Mouse (Mus musculus) neural tube, embryonic 14.5 days (tissue): ENCODE results near the gene Ddx19b. TPM values are rescaled to one million over a fixed set of nuclear protein-coding genes. Genes with fewer than 3 reads are reported as not detected.
A peak's percentile ranks its signal among the peaks of the same experiment; 100 is the strongest.
"Not testable (repeated sequence)": the region's sequence is repeated elsewhere in the genome, so short reads cannot be mapped to it uniquely, and the experiment has no call there.

ENCODE experiments used
- ATAC-seq: fragments of 200-750 bp; cut with Nextera tagmentation; 2 replicates; pipeline ENCODE4 v1.8.0; 2017; ENCODE audit warnings: low read depth, mild to moderate bottlenecking, moderate TSS enrichment, moderate library complexity
- H3K27ac ChIP-seq: fragments of 300-500 bp; sonication (generic); 2 replicates; pipeline ENCODE4 v1.5.1; 2014; ENCODE audit warnings: low read depth, mild to moderate bottlenecking, control low read depth, low read length, moderate library complexity, mixed read lengths
- H3K27me3 ChIP-seq: fragments of 300-500 bp; sonication (generic); 2 replicates; pipeline ENCODE4 v1.6.1; 2014; ENCODE audit warnings: low read length; ENCODE audit not compliant: control insufficient read depth, insufficient read depth
- H3K36me3 ChIP-seq: fragments of 300-500 bp; sonication (generic); 2 replicates; pipeline ENCODE4 v1.6.1; 2014; ENCODE audit warnings: low read length, mixed read lengths; ENCODE audit not compliant: control insufficient read depth, insufficient read depth
- H3K4me1 ChIP-seq: fragments of 300-500 bp; sonication (generic); 2 replicates; pipeline ENCODE4 v1.6.1; 2014; ENCODE audit warnings: low read length; ENCODE audit not compliant: control insufficient read depth, insufficient read depth
- H3K4me2 ChIP-seq: fragments of 300-500 bp; sonication (generic); 2 replicates; pipeline ENCODE4 v1.6.1; 2014; ENCODE audit warnings: mild to moderate bottlenecking, low read depth, low read length, control low read depth
- H3K4me3 ChIP-seq: fragments of 300-500 bp; sonication (generic); 2 replicates; pipeline ENCODE4 v1.5.1; 2014; ENCODE audit warnings: low read depth, low read length, control low read depth, mixed read lengths
- H3K9ac ChIP-seq: fragments of 300-500 bp; sonication (generic); replicated peaks from 2 replicates; pipeline ENCODE4 v1.6.1; 2014; ENCODE audit warnings: low read depth, mild to moderate bottlenecking, control low read depth, low read length, mixed read lengths
- H3K9me3 ChIP-seq: fragments of 300-500 bp; sonication (generic); 2 replicates; pipeline ENCODE4 v1.6.1; 2016; ENCODE audit warnings: low read length; ENCODE audit not compliant: control insufficient read depth
- WGBS: fragments of 180-500 bp; shearing (Covaris S2); extraction: QIAGEN DNeasy Blood & Tissue Kit; methylation state at CpG from one replicate; pipeline ENCODE4 v1.1.7; 2014; 5-methylcytosine and 5-hydroxymethylcytosine counted together
- polyA plus RNA-seq: library from polyadenylated mRNA; unstranded; fragments of >200 nt; fragmentation: Nextera tagmentation; extraction: Ambion mirVana; gene quantifications from 2 replicates; pipeline ENCODE4 v1.2.1, GENCODE M21; 2014

Ddx19b gene
- polyA plus RNA-seq, 1 experiment from 2014 or later: 6.3 TPM

GRCm38 (mm10) chr8:111027391-111027937 is 4.1 kb downstream of the Ddx19b start:
- Histone ChIP-seq H3K4me1 (0 out of 2 replicates have a peak, but pooled peaks cover 9% of the 10 kb centered on the region), H3K4me3 (peak overlapping the region; percentile 86), H3K36me3 (no peaks in the 10 kb centered on the region), H3K9me3 (no peaks in the 10 kb centered on the region), H3K27me3 (no peaks in the 10 kb centered on the region), H3K9ac (peak overlapping the region; percentile 82), H3K4me2 (peak overlapping the region; percentile 84), H3K27ac (peak overlapping the region; percentile 76)
- WGBS: under 1% methylated on average over 31 of the region's 31 CpGs
- ATAC-seq: peak; percentile 95

- not testable (repeated sequence) for H3K36me3 ChIP-seq, H3K9ac ChIP-seq, H3K4me1 ChIP-seq, H3K27me3 ChIP-seq, H3K9me3 ChIP-seq, H3K27ac ChIP-seq, ATAC-seq, H3K4me2 ChIP-seq, H3K4me3 ChIP-seq
- WGBS: 89% methylated on average over 1 of the region's 2 CpGs
Measured at GRCm38 (mm10) chr8:111026609-111027008, 4.9 kb downstream of the Ddx19b start.

GRCm38 (mm10) chr8:111010230-111010991 is 21.1 kb downstream of the Ddx19b start:
- H3K9ac ChIP-seq, H3K27me3 ChIP-seq, ATAC-seq, H3K4me3 ChIP-seq, H3K27ac ChIP-seq, H3K4me1 ChIP-seq, H3K9me3 ChIP-seq, H3K4me2 ChIP-seq: not testable (repeated sequence)
- 94% methylated on average over 6 of the region's 10 CpGs for WGBS
- H3K36me3 ChIP-seq: peaks cover 49% of the 10 kb centered on the region

DNA sequence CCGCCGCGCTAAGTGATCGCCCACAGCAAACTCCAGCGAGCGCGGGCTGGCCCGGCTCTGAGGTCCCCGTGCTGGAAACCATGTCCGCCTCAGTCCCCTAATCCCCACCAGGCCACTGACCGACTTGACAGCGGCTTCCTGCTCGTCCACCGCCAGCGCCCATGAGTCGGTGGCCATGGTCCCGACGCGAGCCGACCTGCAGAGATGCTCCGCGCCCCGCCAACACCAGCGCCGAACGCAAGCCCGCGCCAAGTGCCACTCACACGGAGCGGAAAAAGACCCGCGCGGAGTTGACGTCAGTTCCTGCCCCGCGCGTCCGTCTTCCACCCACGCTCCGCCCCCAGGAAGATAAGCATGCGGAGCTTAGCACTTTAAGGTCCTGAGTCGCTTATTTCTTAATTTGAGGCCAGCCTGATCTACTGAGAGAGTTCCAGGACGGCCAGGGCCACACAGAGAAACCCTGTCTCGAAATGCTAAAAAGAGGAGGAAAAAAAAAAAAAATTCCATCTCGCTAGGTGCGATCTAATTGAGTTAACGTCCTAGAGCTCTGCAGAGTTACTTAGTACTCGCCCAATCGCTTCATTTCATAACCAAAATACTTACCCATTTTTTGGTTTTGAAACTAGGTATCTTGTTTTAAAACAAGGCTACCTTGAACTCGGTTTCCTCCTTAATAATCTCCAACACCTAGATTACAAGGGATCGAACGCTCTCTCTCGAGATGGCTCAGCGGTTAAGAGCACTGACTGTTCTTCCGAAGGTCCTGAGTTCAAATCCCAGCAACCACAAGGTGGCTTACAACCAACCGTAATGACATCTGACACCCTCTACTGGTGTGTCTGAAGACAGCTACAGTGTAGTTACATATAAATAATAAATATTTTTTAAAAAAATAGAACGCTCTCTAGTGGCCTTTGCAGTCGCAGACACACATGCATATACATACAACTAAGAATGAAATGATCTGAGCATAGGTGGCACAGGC is 33.7 kb downstream of the Ddx19b start, which contains the start of gene Ddx19a:
Gene Ddx19a (minus strand): TSS at position 254 of the 985 bp plus-strand sequence.
- peak; percentile 95 for ATAC-seq
- Histone ChIP-seq H3K4me2 (peak within 1 kb of the TSS; percentile 94), H3K9ac (peak within 1 kb of the TSS; percentile 75), H3K27ac (peak within 1 kb of the TSS; percentile 75), H3K4me1 (peaks cover 5% of the 10 kb centered on the region; the same call in 1 of the 2 replicates), H3K36me3 (no peaks in the 10 kb centered on the region), H3K27me3 (no peaks in the 10 kb centered on the region), H3K4me3 (peak within 1 kb of the TSS; percentile 89), H3K9me3 (no peaks in the 10 kb centered on the region)
- WGBS: 3% methylated on average over 58 of the region's 58 CpGs

DNA sequence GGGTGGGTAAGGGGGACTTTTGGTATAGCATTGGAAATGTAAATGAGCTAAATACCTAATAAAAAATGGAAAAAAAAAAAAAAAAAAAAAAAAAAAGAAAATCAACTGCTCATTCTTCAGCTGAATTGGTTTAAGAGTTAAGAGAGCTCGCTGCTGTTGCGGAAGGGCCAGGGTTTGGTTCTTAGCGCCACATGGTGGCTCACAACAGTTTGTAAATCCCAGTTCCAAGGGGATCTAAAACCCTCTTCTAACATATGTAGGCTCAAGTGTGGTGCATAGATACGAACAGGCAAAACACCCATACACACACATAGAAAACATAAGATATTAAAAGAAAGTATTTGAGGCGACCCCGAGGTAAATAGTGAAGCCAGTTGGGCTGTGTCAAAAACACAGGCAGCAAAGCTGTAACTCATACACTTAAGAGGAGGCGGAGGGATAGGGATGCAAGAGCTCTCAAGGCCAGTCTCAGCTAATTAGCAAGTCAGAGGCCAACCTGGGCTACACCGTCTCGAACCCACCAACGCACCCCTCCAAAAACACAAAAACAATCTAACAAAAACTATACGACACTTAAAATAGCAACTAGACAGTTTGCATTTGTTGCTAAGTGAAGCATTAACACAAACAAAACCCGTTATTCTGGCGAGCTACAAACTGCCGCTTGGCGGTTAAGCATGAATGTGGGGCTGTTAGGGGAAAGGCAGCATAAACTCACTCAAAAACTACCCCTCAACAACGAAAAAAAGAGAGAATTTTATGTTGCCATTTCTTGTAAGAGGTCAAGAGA is 34.7 kb downstream of the Ddx19b start:
- no peaks in the 10 kb centered on the region for H3K27me3 ChIP-seq
- H3K9ac ChIP-seq: peak overlapping the region; percentile 75
- no peak for ATAC-seq
- H3K36me3 ChIP-seq: peaks cover 9% of the 10 kb centered on the region; the same call in 1 of the 2 replicates
- WGBS: 37% methylated on average over 16 of the region's 16 CpGs
- H3K4me1 ChIP-seq: peaks cover 5% of the 10 kb centered on the region; the same call in 1 of the 2 replicates
- 0 out of 2 replicates have a peak overlapping the region, but pooled peaks have one; percentile 75 for H3K27ac ChIP-seq
- H3K4me3 ChIP-seq: peak overlapping the region; percentile 89
- no peaks in the 10 kb centered on the region for H3K9me3 ChIP-seq
- H3K4me2 ChIP-seq: peak overlapping the region; percentile 94

- Histone ChIP-seq H3K9me3 (no peaks in the 10 kb centered on the region), H3K4me2 (no peak overlapping the region), H3K4me1 (no peaks in the 10 kb centered on the region), H3K9ac (no peak overlapping the region), H3K27me3 (no peaks in the 10 kb centered on the region), H3K36me3 (peaks cover 58% of the 10 kb centered on the region), H3K4me3 (no peak overlapping the region), H3K27ac (no peak overlapping the region)
- ATAC-seq: no peak
- 90% methylated on average over 9 of the region's 9 CpGs for WGBS
Measured at GRCm38 (mm10) chr8:110990017-110990416, 41.5 kb downstream of the Ddx19b start.

DNA sequence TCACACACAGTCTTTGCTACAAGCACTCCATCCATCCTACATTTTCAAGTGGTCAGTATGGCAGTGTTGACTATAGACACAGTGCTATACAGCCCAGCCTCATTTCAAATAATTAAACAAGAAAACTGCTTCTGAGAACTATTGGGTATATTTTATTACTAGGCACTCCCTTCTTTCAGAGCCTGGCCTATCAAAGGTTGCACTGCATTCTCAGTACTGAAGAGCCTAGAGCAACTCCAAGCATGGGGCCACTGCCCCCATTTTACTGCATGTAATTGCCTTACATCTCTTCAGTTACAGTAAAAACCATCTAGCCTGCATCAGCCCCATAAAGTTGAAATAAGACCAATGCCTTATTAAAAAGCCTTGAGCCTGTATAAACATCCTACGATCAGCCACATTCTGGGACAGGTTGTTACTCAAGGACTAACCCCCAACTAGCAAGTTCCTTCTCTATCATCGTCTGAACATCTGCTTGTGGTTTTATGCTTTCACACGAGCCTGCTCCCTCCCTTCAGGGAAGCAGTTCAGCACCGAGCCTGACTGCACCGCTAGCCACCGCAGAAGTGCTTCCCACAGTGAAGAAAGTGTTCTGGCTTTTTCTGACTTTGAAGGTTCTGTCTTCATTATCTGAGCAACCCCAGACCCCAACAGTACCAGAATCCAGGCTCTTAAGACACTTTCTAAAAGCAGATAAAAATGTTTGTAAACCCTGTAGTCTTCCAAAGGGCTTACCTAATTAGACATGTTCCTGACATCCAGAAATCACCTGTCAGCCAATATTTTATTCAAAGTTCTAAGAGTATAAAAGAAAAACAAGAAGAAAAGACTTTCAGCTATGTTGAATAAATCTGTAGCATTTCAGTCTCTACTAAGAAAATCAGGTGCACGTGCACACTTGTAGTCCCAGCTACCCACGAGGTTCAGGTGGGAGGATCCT is 43.5 kb downstream of the Ddx19b start:
- Histone ChIP-seq H3K4me2 (no peak overlapping the region), H3K27me3 (no peaks in the 10 kb centered on the region), H3K4me3 (no peak overlapping the region), H3K4me1 (no peaks in the 10 kb centered on the region), H3K9me3 (no peaks in the 10 kb centered on the region), H3K27ac (no peak overlapping the region), H3K9ac (no peak overlapping the region), H3K36me3 (peaks cover 71% of the 10 kb centered on the region)
- WGBS: 84% methylated on average over 8 of the region's 8 CpGs
- no peak for ATAC-seq
